Mouse (Mus musculus): ENCODE results near the gene Plekhm1. TPM values are rescaled to one million over a fixed set of nuclear protein-coding genes. Genes with fewer than 3 reads are reported as not detected.
"Not testable (repeated sequence)": the region's sequence is repeated elsewhere in the genome, so short reads cannot be mapped to it uniquely, and the experiment has no call there.

The Plekhm1 gene
- polyA plus RNA-seq, 1 experiment from 2014 or later = 8.5 TPM

DNA sequence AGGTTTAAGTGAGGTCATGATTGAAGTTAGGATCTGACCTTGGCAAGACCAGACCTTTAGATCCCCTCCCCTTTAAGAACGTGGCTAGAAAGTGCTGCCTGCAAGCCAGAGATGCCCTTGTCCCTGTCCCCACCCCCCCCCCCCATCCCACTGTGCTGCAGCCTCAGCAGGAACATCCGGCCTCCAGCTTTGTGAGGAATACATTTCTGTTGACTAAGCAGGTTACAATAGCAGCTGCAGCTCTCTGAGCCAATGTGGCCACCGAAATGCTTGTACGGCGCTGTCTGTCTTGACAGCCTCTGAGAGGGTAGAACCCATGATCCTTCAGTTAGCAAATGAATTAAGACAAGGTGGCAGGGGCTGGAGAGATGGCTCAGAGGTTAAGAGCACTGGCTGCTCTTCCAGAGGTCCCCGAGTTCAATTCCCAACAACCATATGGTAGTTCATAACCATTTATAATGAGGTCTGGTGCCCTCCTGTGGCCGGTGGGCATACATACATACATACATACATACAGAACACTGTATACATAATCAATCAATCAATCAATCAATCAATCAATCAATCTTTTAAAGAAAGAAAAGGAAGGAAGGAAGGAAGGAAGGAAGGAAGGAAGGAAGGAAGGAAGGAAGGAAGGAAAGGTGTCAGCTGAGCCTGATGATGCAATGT lies 81.7 kb downstream of the Plekhm1 start:
- WGBS = 75% methylated on average over 7 of the region's 7 CpGs
- no peak for ATAC-seq (replicated peaks; ENCODE audit: low FRiP score, low TSS enrichment, low read depth)
- no peak overlapping the region for H3K4me2 ChIP-seq (ENCODE audit: low read length)

GRCm38 (mm10) chr11:103326950-103327349 lies 85.5 kb downstream of the Plekhm1 start:
- WGBS = 15% methylated on average over 5 of the region's 5 CpGs

More for the DNA sequence above, 81.7 kb downstream of the Plekhm1 start:
- DNase-seq (ENCODE audit: low spot score) = no peak
- Histone ChIP-seq H3K36me3 (ENCODE audit: control insufficient read depth, insufficient read depth, low read length) (no peaks in the 10 kb centered on the region), H3K9me3 (ENCODE audit: control insufficient read depth, low read length) (no peaks in the 10 kb centered on the region), H3K9ac (ENCODE audit: low read length) (no peak overlapping the region), H3K4me3 (ENCODE audit: low read depth, low read length) (no peak overlapping the region), H3K27ac (ENCODE audit: low read depth) (no peak overlapping the region), H3K4me1 (replicated peaks; ENCODE audit: control insufficient read depth, insufficient read depth, low read length) (peaks cover 3% of the 10 kb centered on the region; the same call in 1 of the 2 replicates), H3K27me3 (replicated peaks; ENCODE audit: control insufficient read depth, insufficient read depth, low read length) (peaks cover 19% of the 10 kb centered on the region)

DNA sequence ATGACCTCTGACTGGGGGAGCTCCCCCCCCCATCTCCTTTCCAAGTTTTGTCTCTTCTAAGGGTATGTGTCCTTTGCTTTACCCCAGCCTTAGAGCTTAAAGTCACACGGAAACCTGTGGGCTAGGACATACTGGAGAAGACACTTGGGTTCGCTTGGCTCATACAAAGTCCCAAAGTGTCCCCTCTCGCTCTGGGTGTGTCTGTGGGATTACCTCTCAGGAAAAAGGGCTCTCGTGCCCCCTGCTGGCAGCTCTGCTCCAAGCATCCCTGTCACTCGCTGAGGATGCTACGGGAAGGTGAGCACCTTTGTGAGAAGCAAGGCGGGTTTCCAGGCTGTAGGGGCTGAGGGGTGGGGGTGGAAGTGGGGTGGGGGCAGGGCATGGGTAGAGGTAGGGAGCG lies 87.3 kb downstream of the Plekhm1 start:
- WGBS = 10% methylated on average over 8 of the region's 8 CpGs
- H3K4me2 ChIP-seq (ENCODE audit: low read length) = no peak overlapping the region
- H3K27me3 ChIP-seq (replicated peaks; ENCODE audit: control insufficient read depth, insufficient read depth, low read length) = 0 out of 2 replicates have a peak, but pooled peaks cover 3% of the 10 kb centered on the region
- DNase-seq (ENCODE audit: low spot score) = peak; percentile 86
- H3K4me1 ChIP-seq (replicated peaks; ENCODE audit: control insufficient read depth, insufficient read depth, low read length) = no peaks in the 10 kb centered on the region
- 0 out of 2 replicates have a peak, but pooled peaks have one; percentile 34 for ATAC-seq (replicated peaks; ENCODE audit: low FRiP score, low TSS enrichment, low read depth)
- no peak overlapping the region for H3K4me3 ChIP-seq (ENCODE audit: low read depth, low read length)
- H3K36me3 ChIP-seq (ENCODE audit: control insufficient read depth, insufficient read depth, low read length) = no peaks in the 10 kb centered on the region
- H3K27ac ChIP-seq (ENCODE audit: low read depth) = no peak overlapping the region
- H3K9me3 ChIP-seq (ENCODE audit: control insufficient read depth, low read length) = no peaks in the 10 kb centered on the region
- no peak overlapping the region for H3K9ac ChIP-seq (ENCODE audit: low read length)

More at GRCm38 (mm10) chr11:103326950-103327349, 85.5 kb downstream of the Plekhm1 start:
- ATAC-seq (replicated peaks; ENCODE audit: low FRiP score, low TSS enrichment, low read depth) (no peak), DNase-seq (ENCODE audit: low spot score) (peak; percentile 96)
- Histone ChIP-seq H3K27me3 (replicated peaks; ENCODE audit: control insufficient read depth, insufficient read depth, low read length) (0 out of 2 replicates have a peak, but pooled peaks cover 3% of the 10 kb centered on the region), H3K36me3 (ENCODE audit: control insufficient read depth, insufficient read depth, low read length) (no peaks in the 10 kb centered on the region), H3K9me3 (ENCODE audit: control insufficient read depth, low read length) (no peaks in the 10 kb centered on the region), H3K27ac (ENCODE audit: low read depth) (no peak overlapping the region), H3K4me2 (ENCODE audit: low read length) (no peak overlapping the region), H3K9ac (ENCODE audit: low read length) (no peak overlapping the region), H3K4me3 (ENCODE audit: low read depth, low read length) (no peak overlapping the region), H3K4me1 (replicated peaks; ENCODE audit: control insufficient read depth, insufficient read depth, low read length) (no peaks in the 10 kb centered on the region)

DNA sequence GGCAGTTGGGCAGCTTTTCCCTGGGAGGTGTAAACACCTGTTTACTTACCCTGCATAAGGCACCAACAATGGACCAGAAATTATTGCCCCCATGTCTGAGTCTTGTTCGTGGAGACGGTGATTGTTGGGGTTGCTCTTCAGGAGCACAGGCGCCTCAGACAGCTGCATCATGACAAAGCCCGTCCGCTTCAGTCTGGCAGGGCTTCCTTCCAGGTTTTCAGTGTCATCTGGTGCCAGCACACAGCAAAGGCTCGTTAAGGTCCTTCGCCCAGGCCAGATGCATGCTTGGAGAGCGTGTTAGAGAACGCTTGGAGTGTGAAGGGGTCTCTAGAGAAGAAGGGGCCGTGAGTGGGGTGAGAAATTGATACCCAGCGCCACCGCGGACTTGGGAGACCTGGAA lies 87.8 kb downstream of the Plekhm1 start:
- no peaks in the 10 kb centered on the region for H3K9me3 ChIP-seq (ENCODE audit: control insufficient read depth, low read length)
- WGBS = 58% methylated on average over 13 of the region's 13 CpGs
- no peaks in the 10 kb centered on the region for H3K4me1 ChIP-seq (replicated peaks; ENCODE audit: control insufficient read depth, insufficient read depth, low read length)
- H3K9ac ChIP-seq (ENCODE audit: low read length) = no peak overlapping the region
- H3K27ac ChIP-seq (ENCODE audit: low read depth) = no peak overlapping the region
- H3K4me3 ChIP-seq (ENCODE audit: low read depth, low read length) = no peak overlapping the region
- no peaks in the 10 kb centered on the region for H3K36me3 ChIP-seq (ENCODE audit: control insufficient read depth, insufficient read depth, low read length)
- no peak for DNase-seq (ENCODE audit: low spot score)
- H3K27me3 ChIP-seq (replicated peaks; ENCODE audit: control insufficient read depth, insufficient read depth, low read length) = 0 out of 2 replicates have a peak, but pooled peaks cover 3% of the 10 kb centered on the region
- no peak for ATAC-seq (replicated peaks; ENCODE audit: low FRiP score, low TSS enrichment, low read depth)
- H3K4me2 ChIP-seq (ENCODE audit: low read length) = no peak overlapping the region

- ATAC-seq (replicated peaks; ENCODE audit: low FRiP score, low TSS enrichment, low read depth); H3K4me3 ChIP-seq (ENCODE audit: low read depth, low read length): not testable (repeated sequence)
- 41% methylated on average over 4 of the region's 4 CpGs for WGBS
Measured at GRCm38 (mm10) chr11:103322832-103323231, 89.7 kb downstream of the Plekhm1 start.

DNA sequence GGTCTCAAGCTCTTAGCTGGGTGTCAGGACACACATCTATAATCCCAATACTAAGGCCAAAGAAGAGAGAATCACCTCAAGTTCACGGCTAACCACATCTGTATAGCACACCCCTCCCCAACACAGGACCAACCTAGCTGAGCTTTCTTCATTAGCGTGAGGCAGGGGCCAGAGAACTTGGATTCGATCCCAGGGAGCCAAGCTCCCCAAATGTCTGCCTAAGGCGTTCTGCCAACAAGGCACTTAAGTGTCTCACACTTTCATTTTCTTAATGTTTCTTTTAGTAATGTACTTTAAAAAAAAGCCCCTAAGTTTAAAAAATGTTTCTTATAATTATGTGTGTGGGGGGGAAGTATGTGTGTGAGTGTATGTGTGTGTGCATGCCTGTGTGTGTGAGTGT lies 91.8 kb downstream of the Plekhm1 start:
- 57% methylated on average over 4 of the region's 4 CpGs for WGBS
- Histone ChIP-seq H3K9me3 (ENCODE audit: control insufficient read depth, low read length) (no peaks in the 10 kb centered on the region), H3K36me3 (ENCODE audit: control insufficient read depth, insufficient read depth, low read length) (no peaks in the 10 kb centered on the region), H3K27ac (ENCODE audit: low read depth) (no peak overlapping the region), H3K4me1 (replicated peaks; ENCODE audit: control insufficient read depth, insufficient read depth, low read length) (no peaks in the 10 kb centered on the region), H3K4me2 (ENCODE audit: low read length) (no peak overlapping the region), H3K27me3 (replicated peaks; ENCODE audit: control insufficient read depth, insufficient read depth, low read length) (0 out of 2 replicates have a peak, but pooled peaks cover 3% of the 10 kb centered on the region), H3K9ac (ENCODE audit: low read length) (no peak overlapping the region), H3K4me3 (ENCODE audit: low read depth, low read length) (no peak overlapping the region)
- ATAC-seq (replicated peaks; ENCODE audit: low FRiP score, low TSS enrichment, low read depth) (no peak), DNase-seq (ENCODE audit: low spot score) (no peak)

More at GRCm38 (mm10) chr11:103322832-103323231, 89.7 kb downstream of the Plekhm1 start:
- H3K27me3 ChIP-seq (replicated peaks; ENCODE audit: control insufficient read depth, insufficient read depth, low read length); H3K9ac ChIP-seq (ENCODE audit: low read length); H3K4me2 ChIP-seq (ENCODE audit: low read length); H3K27ac ChIP-seq (ENCODE audit: low read depth); H3K36me3 ChIP-seq (ENCODE audit: control insufficient read depth, insufficient read depth, low read length); H3K9me3 ChIP-seq (ENCODE audit: control insufficient read depth, low read length); DNase-seq (ENCODE audit: low spot score); H3K4me1 ChIP-seq (replicated peaks; ENCODE audit: control insufficient read depth, insufficient read depth, low read length): not testable (repeated sequence)

DNA sequence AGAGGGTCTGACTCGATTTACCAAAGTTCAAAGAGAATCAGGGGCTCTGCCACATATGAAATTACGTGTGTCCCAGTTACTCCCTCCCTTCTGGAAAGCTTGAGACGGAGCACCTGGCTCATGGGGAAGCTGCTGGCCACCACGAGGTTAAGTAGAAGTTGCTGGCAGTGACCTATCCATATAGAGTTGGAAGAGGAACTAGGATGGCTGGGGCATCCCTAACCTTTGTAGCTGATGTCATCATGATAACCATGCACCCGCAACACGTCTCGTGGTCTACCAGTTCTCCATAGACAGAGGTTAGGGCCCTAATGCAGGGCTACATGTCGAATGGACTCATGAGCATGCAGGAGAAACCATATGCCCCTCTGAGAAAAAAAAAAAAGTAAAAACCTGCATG lies 92.3 kb downstream of the Plekhm1 start:
- WGBS = 84% methylated on average over 8 of the region's 8 CpGs
- ATAC-seq (replicated peaks; ENCODE audit: low FRiP score, low TSS enrichment, low read depth) (no peak), DNase-seq (ENCODE audit: low spot score) (no peak)
- Histone ChIP-seq H3K36me3 (ENCODE audit: control insufficient read depth, insufficient read depth, low read length) (no peaks in the 10 kb centered on the region), H3K9me3 (ENCODE audit: control insufficient read depth, low read length) (no peaks in the 10 kb centered on the region), H3K27ac (ENCODE audit: low read depth) (no peak overlapping the region), H3K27me3 (replicated peaks; ENCODE audit: control insufficient read depth, insufficient read depth, low read length) (0 out of 2 replicates have a peak, but pooled peaks cover 3% of the 10 kb centered on the region), H3K4me3 (ENCODE audit: low read depth, low read length) (no peak overlapping the region), H3K9ac (ENCODE audit: low read length) (no peak overlapping the region), H3K4me2 (ENCODE audit: low read length) (no peak overlapping the region), H3K4me1 (replicated peaks; ENCODE audit: control insufficient read depth, insufficient read depth, low read length) (no peaks in the 10 kb centered on the region)

GRCm38 (mm10) chr11:103318042-103318441 lies 94.4 kb downstream of the Plekhm1 start:
- H3K4me1 ChIP-seq (replicated peaks; ENCODE audit: control insufficient read depth, insufficient read depth, low read length) = no peaks in the 10 kb centered on the region; the same call in 1 of the 2 replicates
- no peak for ATAC-seq (replicated peaks; ENCODE audit: low FRiP score, low TSS enrichment, low read depth)

GRCm38 (mm10) chr11:103315379-103315778 lies 97.1 kb downstream of the Plekhm1 start:
- ATAC-seq (replicated peaks; ENCODE audit: low FRiP score, low TSS enrichment, low read depth) (no peak), DNase-seq (ENCODE audit: low spot score) (no peak)
- H3K9me3 ChIP-seq (ENCODE audit: control insufficient read depth, low read length) = no peaks in the 10 kb centered on the region
- H3K27ac ChIP-seq (ENCODE audit: low read depth) = no peak overlapping the region
- no peak overlapping the region for H3K4me2 ChIP-seq (ENCODE audit: low read length)
- no peaks in the 10 kb centered on the region for H3K36me3 ChIP-seq (ENCODE audit: control insufficient read depth, insufficient read depth, low read length)
- H3K9ac ChIP-seq (ENCODE audit: low read length) = no peak overlapping the region
- H3K27me3 ChIP-seq (replicated peaks; ENCODE audit: control insufficient read depth, insufficient read depth, low read length) = no peaks in the 10 kb centered on the region
- H3K4me1 ChIP-seq (replicated peaks; ENCODE audit: control insufficient read depth, insufficient read depth, low read length) = peaks cover 5% of the 10 kb centered on the region; the same call in 1 of the 2 replicates
- WGBS = 80% methylated on average over 5 of the region's 5 CpGs
- no peak overlapping the region for H3K4me3 ChIP-seq (ENCODE audit: low read depth, low read length)

More at GRCm38 (mm10) chr11:103318042-103318441, 94.4 kb downstream of the Plekhm1 start:
- Histone ChIP-seq H3K9me3 (ENCODE audit: control insufficient read depth, low read length) (no peaks in the 10 kb centered on the region), H3K27me3 (replicated peaks; ENCODE audit: control insufficient read depth, insufficient read depth, low read length) (no peaks in the 10 kb centered on the region), H3K4me3 (ENCODE audit: low read depth, low read length) (no peak overlapping the region), H3K4me2 (ENCODE audit: low read length) (no peak overlapping the region), H3K9ac (ENCODE audit: low read length) (no peak overlapping the region), H3K36me3 (ENCODE audit: control insufficient read depth, insufficient read depth, low read length) (no peaks in the 10 kb centered on the region), H3K27ac (ENCODE audit: low read depth) (no peak overlapping the region)
- 53% methylated on average over 1 of the region's 1 CpGs for WGBS
- no peak for DNase-seq (ENCODE audit: low spot score)

Data from intestine, embryonic 14.5 days (tissue).